Mouse (Mus musculus) brown adipose tissue, adult 24 weeks (tissue): ENCODE measurements around the gene Scgb2b27. TPM values are rescaled to one million over a fixed set of nuclear protein-coding genes. Genes with fewer than 3 reads are reported as not detected.
"Not testable (repeated sequence)": the region's sequence is repeated elsewhere in the genome, so short reads cannot be mapped to it uniquely, and the experiment has no call there.

Experiments used
- H3K27ac ChIP-seq: fragments of 200-500 bp; replicated peaks from 2 replicates; pipeline ENCODE4 v1.5.1; 2012; ENCODE audit warnings: low read depth, mild to moderate bottlenecking, low read length
- H3K4me1 ChIP-seq: fragments of 200-500 bp; 2 replicates; pipeline ENCODE4 v1.6.1; 2012; ENCODE audit warnings: low read length, mixed read lengths; ENCODE audit not compliant: control insufficient read depth, insufficient read depth, insufficient read length
- H3K4me3 ChIP-seq: fragments of 200-500 bp; 2 replicates; pipeline ENCODE4 v1.5.1; 2012; ENCODE audit warnings: low read depth, mild to moderate bottlenecking, low read length, moderate library complexity; ENCODE audit not compliant: insufficient read depth
- polyA plus RNA-seq: library from polyadenylated mRNA; stranded (reverse); fragments of >200 nt; gene quantifications from 2 replicates; pipeline ENCODE4 v1.2.4, GENCODE M21; 2012; ENCODE audit not compliant: missing spikeins, insufficient read depth, insufficient read length

The Scgb2b27 gene
- not detected in 2 replicates for polyA plus RNA-seq

DNA sequence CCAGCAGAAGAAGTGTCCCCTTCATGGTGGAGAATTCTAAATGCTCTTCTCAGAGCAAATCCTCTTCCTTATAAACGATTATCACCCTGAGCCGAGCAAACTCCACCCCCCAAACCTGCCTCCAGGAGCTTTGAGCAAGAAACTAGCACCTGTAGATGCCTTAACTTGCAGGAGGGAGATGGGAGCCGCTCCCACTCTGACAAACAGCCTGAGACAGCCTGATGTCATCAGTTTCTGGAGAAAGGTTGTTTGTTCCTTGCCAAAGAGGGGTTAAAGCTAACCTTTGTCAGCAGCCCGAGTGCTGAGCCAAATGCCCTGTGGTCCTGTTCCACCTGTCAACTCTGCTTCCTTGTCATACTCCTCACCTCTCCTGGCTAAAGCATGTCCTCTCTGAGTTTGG is at the start of gene Scgb2b27:
Gene Scgb2b27 (minus strand): TSS at position 101 of the 400 bp plus-strand sequence.
- Histone ChIP-seq H3K27ac (no peak within 1 kb of the TSS), H3K4me3 (no peak within 1 kb of the TSS)

GRCm38 (mm10) chr7:34036076-34036815 is 22.5 kb upstream of the Scgb2b27 start:
- H3K4me3 ChIP-seq, H3K4me1 ChIP-seq, H3K27ac ChIP-seq: not testable (repeated sequence)

More for the DNA sequence above, at the start of gene Scgb2b27:
- no peaks in the 10 kb centered on the region for H3K4me1 ChIP-seq

GRCm38 (mm10) chr7:34034579-34034978 is 20.8 kb upstream of the Scgb2b27 start:
- H3K4me1 ChIP-seq, H3K27ac ChIP-seq: not testable (repeated sequence)

DNA sequence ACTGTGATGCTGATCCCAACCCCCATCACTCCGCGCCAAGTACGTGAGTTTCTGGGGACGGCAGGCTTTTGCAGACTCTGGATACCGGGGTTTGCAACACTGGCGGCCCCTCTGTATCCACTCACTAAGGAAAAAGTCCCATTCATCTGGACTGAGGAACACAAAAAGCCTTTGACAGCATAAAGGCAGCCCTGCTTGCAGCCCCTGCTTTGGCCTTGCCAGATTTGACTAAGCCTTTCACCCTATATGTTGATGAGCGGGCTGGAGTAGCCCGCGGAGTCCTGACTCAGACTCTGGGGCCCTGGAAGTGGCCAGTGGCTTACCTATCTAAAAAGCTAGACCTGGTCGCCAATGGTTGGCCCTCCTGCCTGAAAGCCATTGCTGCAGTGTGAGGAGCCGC is 16.3 kb upstream of the Scgb2b27 start:
- Histone ChIP-seq H3K4me3 (no peak overlapping the region), H3K4me1 (no peaks in the 10 kb centered on the region), H3K27ac (no peak overlapping the region)

More at GRCm38 (mm10) chr7:34034579-34034978, 20.8 kb upstream of the Scgb2b27 start:
- H3K4me3 ChIP-seq: not testable (repeated sequence)

DNA sequence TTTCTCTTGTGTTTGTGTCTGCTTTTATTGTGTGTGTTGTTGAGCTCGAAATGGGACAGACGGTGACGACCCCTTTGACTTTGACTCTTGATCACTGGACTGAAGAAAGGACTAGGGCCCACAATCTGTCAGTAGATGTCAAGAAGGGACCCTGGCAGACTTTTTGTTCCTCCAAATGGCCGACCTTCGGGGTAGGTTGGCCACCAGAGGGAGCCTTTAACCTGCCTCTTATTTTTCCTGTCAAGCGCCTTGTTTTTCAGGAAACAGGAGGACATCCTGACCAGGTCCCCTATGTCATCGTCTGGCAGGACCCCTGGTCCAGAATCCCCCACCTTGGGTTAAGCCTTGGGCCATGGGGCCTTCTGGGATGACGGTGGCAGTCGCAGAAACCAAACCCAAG is 13.5 kb upstream of the Scgb2b27 start:
- not testable (repeated sequence) for H3K27ac ChIP-seq, H3K4me1 ChIP-seq, H3K4me3 ChIP-seq

- no peak overlapping the region for H3K4me3 ChIP-seq
- H3K27ac ChIP-seq: no peak overlapping the region
- H3K4me1 ChIP-seq: no peaks in the 10 kb centered on the region
Observed at GRCm38 (mm10) chr7:34025641-34026040, 11.9 kb upstream of the Scgb2b27 start.

DNA sequence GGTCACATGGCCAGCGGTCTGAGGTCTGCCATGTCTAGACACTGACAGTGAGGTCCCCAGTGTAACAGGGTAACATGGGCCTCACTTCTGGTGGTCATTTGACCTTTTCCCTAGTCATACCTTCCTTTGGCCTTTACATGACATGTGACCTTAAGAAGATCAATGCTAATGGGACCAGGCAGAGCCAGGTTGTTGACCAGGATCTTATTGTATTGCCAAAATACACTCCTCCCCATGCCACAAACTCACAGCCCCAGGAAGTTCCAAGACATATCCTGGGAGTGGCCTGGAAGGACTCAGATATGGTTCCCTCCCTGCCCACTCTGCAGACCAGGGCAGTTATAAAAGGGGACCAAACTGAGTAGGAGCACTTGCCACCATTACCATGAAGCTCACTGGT is 7.4 kb upstream of the Scgb2b27 start, which contains the start of gene Scgb1b27:
Gene Scgb1b27 (plus strand): TSS at position 301 of the 400 bp plus-strand sequence.
- not testable (repeated sequence) for H3K4me3 ChIP-seq, H3K4me1 ChIP-seq, H3K27ac ChIP-seq

DNA sequence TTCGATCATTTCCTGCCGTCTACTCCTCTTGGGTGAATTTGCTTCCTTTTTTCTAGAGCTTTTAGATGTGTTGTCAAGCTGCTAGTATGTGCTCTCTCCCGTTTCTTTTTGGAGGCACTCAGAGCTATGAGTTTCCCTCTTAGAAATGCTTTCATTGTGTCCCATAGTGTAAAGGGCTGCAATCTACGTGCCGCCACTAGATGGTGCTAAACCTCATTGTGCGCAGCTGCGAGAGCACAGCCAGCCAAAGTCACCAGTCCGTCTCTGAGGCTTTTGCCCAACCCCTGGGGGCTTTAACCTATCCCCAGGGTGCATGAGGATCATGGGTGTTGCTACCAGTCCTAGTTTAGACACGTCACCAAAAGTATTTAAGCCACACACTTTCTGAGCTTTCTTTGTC is 31.5 kb downstream of the Scgb2b27 start:
- H3K27ac ChIP-seq, H3K4me1 ChIP-seq, H3K4me3 ChIP-seq: not testable (repeated sequence)

Other genes starting within 250 kb of the Scgb2b27 start
- not detected in 2 replicates for gene Scgb2b26, start 68.9 kb downstream of the Scgb2b27 start, polyA plus RNA-seq
- gene Scgb1b27, start 7.5 kb upstream of the Scgb2b27 start, polyA plus RNA-seq: not detected in 2 replicates
- not detected in 2 replicates for gene Scgb1b30, start 81.5 kb upstream of the Scgb2b27 start, polyA plus RNA-seq
- gene Wtip, start 119.3 kb upstream of the Scgb2b27 start, polyA plus RNA-seq: 2.6 and 4.4 TPM in 2 replicates
- 39.0 and 39.9 TPM in 2 replicates for gene Uba2, start 155.7 kb upstream of the Scgb2b27 start, polyA plus RNA-seq
- gene Pdcd2l, start 182.7 kb upstream of the Scgb2b27 start, polyA plus RNA-seq: 11.5 and 22.8 TPM in 2 replicates
- gene Gpi1, start 216.4 kb upstream of the Scgb2b27 start, polyA plus RNA-seq: 1,085 and 1,523 TPM in 2 replicates
- gene Gm6096, start 237.1 kb upstream of the Scgb2b27 start, polyA plus RNA-seq: not detected in 2 replicates